Mouse (Mus musculus): ENCODE data around the gene Nucks1.

GRCm38 (mm10) chr1:131968983-131969382 is 58.6 kb downstream of the Nucks1 start:
- no peak for TF ChIP-seq CTCF (IDR thresholded peaks at IDR 0.05; ENCODE audit: insufficient read depth, low read length)
- no peak for TF ChIP-seq POLR2A (IDR thresholded peaks at IDR 0.05; ENCODE audit: borderline replicate concordance, extremely low read depth, low read depth, low read length)
